Mouse (Mus musculus): ENCODE results near the gene Dab1.

Gene Dab1

DNA sequence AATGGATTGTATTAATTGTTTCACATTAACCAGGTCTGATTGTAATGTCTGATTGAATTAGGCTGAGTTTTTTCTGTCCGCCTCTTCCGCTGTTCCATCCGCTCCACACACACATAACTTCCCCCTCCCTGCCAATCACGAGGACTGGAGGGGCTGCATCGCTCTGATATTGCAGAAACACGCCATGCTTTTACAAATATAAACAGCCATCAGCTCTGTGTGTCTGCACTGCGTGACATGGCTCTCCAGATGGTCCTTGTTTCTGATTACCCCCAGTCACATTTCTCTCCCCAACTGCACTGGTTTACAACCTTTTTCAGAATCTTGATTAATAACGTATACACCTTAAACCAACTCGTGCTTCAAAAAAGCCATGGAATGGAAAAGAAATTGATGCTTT is 831.5 kb downstream of the Dab1 start:
- no peak for DNase-seq (ENCODE audit: low spot score)

DNA sequence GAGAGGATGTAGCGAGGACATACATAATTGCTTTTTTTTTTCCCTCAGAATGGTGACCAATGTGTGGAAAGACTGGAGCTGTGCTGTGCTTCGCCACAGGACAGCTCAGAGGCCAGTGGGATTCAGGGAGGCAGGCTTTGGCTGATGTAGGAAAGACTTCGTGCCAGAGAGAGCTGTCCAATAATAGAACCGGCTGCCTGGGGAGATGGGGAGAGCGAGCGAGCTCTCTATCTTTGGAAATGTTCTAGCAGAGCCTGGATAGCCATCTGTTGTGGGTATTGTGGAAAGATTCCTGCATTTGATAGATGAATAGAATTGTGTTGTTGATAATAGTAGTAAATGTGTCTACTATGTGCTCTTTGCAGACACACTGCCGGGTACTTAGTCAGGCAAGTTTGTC is 833.4 kb downstream of the Dab1 start:
- no peak for DNase-seq (ENCODE audit: low spot score)

DNA sequence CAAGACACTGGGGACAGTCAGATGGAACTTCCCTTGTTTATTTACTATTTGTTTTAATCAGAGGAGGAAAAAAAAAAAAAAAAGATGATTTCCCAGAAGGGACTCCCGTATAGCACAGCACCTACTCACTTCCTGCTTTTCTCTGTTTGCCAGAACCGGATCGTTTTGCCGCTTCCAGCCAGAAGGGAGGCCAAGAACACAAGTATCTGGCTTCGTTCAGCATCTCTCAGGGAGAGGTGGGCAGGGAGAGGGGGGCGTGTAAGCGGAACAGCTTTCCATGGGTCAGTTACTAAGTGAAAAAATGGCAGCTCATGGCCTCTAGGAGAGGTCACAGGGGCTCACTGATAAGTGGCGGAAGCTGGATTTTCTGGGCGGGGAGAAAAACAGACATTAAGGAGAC is 836.0 kb downstream of the Dab1 start:
- DNase-seq (ENCODE audit: low spot score): no peak

DNA sequence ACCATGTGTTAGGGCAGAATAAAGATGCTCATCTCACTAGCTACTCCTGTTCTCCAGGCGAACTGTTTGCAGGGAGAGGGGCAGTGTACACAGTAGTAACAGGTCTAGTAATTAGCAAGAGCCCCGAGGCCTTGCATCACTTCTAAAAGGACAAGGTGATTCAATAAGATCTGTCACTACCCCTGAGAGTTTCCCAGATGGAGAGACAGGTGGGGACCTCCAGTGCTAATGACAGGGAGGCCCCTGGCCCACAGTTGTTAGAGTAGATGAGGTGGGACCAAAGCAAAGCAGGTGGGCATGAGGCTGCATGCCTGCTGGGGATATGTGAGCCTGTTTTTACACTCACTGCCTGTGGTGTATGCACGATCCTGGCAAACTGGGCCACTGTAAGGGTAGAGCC is 836.6 kb downstream of the Dab1 start:
- no peak for DNase-seq (ENCODE audit: low spot score)

DNA sequence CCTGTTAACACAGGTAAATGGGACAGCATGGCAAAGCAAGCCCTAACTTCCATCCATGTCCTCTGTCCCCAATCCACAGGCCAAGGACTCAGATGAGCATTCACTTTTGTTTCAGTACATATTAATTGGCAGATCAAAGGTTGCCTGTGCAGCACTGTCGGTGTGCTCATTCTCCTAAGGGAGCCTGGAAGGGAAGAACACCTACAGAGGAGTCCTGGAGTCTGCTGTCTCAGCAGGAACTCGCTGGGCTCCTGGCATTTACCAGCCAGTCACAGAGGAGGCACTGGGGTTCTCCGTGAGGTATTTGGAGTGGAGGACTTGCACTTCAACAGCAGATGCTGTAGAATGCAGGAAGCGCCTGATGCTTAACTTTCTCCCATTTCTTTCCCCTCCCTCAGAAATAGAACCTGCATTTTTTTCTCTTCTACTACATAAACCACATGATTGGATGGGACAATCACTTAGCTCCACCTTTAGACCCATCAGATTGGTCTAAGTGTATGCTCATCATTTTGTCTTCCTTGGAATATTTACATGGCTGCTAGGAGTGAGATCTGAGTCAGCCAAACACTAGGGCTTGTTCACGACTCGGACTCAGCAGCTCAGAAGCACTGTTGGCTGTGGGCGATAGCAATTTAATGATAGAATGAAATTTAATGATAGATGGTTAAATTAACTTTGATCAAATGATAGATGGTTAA is 837.2 kb downstream of the Dab1 start:
- no peak for DNase-seq (ENCODE audit: low spot score)

DNA sequence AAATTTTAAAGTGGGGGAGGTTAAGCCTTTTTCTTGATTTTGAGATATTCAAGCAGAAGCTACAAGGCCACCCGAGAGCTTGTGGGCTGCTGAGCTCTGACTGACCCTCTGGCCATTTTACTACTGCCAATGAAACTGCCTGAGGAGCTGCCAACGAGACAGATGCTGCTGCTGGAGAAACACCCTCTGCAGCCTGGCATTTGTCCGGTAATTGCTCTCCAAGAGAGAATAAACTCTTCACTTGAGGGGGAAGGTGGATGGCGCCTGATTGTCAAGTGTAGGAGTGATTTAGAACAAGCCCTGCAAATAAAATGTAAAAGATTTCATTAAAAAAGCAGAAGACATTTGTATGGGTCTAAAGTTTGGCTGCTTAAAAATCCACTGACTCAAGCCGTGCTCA is 839.6 kb downstream of the Dab1 start:
- DNase-seq (ENCODE audit: low spot score): no peak

DNA sequence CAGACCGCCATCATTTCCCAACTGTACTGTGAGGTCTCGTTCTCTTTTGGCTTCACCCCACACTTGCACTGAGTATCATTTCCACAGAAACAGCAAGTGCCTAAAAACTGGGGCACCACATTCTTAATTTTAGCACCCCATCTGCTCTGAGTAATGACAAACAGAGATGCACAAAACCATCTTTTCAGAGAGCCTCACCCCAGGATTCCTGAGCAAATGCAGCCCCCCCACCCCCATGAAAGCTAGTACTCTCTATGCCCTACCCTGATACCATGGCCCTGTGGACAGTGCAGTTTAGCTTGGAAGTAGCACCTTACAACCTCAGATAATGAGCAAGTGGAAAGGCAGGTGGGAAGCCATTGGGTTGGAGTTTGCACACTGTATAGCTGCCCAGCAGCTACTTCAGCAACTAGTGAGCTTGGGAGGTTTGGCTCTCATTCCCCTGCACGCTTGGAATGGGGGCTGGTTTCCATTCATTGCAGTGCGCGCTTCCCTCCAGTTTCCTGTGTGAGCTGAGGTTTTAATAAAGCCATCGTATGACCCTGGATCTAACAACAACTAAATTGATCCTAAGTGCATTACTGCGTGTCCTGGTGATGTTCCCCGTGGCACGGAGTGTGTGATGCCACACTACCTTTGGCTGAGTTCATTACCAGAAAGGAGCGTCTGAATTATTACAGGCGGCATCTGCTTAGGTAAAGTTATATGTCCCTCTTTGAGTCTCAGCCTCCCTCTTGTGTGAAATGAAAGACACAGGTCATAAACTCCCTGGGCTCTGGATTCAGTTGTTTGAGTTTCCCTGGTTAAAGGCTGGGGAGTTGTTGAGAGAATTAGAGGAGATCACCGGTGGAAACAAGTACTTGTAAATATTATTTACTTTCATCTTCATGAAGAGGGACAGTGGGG is 842.2 kb downstream of the Dab1 start:
- DNase-seq (ENCODE audit: low spot score): no peak

DNA sequence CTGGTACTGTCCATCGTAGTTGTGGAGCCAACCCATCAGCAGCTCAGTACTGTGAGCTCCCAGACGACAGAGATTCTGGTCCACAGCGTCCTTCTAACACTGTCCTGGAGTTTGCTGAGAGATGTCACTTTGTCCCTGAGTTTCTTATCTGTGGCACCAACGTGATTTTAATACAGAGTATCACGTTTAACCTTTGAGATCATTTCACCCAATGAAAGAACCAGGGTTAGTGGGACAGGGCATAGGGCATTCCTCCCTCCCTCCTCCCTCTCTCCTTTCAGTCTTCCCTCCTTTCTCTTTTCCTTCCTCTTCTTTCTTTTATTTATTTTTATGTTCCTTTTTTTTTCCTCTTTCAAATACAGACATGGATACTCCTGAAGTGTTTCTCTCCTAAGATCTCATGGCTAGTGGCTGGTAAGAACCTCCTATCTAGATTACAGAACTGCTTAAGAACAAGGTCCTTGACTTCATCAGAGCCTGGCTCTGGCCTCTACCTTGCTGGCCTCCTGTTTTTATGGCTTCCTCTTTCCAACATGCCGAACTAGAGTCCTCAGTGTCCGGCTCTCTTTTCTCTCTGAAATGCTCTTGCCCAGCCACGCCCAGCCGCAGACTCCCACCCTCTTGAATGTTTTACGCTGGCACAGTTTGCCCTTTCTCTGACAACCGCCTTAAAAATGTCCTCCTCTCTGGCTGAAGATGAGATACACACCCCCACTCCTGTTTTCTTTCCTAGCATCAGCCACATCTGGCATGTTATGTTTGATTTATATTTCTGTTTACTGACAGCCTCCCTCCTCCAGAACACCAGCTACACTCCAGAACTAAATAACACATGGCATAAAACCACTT is 844.0 kb downstream of the Dab1 start:
- DNase-seq (ENCODE audit: low spot score): no peak

DNA sequence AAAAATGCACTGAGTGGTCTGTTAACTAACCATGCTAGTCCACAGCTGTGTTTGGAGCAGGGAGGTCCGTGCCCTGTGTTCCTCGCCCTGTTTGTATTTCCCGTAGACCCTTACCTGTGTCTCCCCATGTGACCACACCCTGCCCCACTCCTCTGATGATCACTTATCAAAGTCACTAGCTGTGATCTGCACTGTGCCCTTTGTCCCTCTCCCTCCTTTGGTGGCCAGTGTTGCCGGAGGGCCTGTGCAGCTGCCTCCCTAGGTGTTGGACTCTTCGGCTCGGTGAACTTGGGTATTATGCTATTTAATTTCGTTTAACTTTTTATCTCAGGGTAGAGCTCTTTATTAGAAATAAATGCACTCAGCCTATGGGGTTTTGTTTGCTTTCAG is 844.6 kb downstream of the Dab1 start:
- no peak for DNase-seq (ENCODE audit: low spot score)

DNA sequence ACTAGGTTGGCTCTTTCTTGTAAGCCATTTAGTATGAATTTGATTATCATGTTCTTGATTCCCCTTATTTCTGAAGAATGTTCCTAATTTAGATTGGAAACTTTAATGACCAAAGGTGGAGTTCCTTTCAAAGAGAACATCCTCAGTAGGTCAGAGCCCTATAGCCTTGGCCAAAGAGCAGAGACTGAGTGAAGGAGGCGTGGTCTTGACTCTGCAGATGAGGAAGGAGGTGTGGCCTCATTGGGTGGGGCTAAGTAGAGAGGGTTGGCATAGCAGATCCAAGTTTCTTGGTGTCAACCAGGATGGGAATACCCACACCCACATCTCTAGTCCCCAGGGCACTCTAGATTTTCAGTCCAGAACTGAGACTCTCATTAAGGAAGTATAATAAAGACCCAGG is 846.4 kb downstream of the Dab1 start:
- DNase-seq (ENCODE audit: low spot score): no peak

DNA sequence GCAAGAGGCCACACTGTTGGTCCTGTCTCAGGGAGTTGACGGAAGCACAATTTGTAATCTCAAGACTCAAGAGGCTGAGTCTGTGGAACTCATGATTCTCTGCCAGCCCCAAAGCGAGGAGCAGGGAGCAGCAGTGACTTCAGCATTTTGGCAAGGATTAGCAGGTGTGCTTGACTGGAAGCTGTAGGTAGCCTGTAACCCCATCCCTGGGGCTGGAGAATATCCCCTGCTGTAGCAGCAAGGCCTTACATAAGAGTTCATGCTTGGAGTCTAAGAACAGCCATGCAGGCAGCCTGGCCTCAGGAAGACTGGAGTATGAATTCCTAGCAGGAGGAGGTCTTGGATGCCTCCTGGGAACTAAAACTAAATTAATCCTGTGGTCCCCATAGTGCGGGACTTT is 849.5 kb downstream of the Dab1 start:
- no peak for DNase-seq (ENCODE audit: low spot score)

DNA sequence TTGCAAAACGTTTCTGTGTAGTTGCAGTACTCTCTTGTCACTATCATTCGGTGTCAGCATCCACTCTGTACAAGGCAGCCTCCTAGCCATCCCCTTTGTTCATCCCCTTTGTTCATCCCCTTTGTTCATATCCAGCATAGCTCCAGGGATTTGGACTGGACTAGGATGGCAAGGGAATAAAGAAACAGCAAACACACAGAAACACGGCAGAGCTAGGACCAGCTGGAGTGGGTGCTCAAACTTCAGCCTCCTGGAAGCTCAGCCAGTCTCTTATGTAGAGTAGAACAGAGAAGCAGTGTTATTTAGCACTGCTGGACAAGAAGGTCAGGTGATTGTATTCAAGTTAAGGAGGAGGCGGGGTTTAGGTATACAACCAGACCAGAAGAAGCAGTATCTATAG is 853.8 kb downstream of the Dab1 start:
- no peak for DNase-seq (ENCODE audit: low spot score)

DNA sequence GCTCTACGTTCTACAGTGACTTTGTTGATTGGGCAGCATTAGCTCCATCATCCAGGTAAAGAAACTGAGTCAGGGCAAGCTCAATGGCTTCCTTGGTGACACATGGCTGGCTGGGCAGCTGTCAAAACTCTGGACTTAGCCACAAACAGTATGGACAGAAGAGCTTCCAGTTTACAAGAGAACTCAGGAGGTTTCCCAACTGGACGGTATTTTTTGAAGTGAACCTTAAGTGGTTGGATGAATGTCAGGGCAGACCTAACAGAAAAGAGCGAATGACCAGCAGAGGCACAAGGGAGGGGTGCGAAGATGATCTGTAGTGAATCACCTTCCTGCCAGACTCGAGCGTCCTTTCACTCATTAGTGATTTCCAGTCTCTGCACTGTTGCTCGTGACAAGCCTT is 857.7 kb downstream of the Dab1 start:
- DNase-seq (ENCODE audit: low spot score): no peak

DNA sequence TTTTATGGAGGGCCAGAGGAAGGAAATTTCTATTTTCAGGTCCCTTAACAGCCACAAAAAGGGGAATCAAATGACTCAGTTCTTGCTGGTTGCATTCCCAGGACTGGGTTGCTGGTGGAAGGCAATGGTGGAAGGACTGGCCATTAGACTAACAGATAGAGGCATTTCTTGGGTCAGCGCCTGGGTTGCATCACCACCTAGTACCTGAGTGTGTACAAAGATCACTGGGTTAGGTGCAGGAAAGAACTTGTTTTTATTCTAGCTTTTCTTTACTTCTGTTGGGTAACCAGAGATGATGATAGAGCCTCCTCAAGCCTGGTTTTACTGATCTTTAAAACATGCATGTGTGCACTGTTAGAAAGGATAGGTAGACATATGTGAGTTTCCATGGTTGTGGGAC is 864.8 kb downstream of the Dab1 start:
- DNase-seq (ENCODE audit: low spot score): no peak

DNA sequence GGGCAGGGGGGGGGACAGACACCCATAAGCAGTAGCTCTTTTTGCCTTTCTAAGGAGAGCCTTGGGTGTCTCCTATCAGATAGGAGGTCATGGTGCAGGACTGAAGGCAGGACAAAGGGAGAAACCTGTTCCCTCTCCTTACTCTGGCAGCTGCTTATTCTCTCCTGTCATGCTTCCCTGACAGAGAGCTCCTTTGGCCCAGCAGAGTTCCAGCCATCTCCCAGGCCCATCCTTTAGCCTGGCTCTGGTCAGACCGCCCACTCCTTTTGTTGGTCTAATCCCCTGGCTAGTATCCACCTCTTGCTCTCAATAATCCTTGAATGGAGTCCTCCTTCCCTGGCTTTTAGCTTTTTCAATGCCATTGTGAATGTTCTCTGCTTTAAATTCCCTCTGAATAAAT is 878.1 kb downstream of the Dab1 start:
- DNase-seq (ENCODE audit: low spot score): no peak

DNA sequence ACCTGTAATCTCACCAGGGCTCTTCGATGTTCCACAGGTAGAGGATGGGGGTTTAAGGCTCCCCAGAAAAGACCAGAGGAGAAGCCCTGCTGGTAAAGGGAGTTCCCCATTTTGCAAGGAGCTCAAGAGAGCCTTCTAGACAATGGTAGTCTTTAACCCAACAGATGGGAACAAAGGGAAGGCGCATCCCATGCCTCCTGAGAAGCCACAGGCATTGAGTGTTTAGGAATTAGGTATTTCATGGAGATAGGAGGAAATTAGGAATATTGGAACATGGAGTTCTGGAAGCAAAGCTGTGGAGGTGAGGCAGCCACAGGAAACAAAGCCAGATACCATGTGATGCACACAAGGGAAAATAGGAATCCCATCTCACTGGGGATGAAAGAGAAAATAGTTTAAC is 881.0 kb downstream of the Dab1 start:
- no peak for DNase-seq (ENCODE audit: low spot score)

DNA sequence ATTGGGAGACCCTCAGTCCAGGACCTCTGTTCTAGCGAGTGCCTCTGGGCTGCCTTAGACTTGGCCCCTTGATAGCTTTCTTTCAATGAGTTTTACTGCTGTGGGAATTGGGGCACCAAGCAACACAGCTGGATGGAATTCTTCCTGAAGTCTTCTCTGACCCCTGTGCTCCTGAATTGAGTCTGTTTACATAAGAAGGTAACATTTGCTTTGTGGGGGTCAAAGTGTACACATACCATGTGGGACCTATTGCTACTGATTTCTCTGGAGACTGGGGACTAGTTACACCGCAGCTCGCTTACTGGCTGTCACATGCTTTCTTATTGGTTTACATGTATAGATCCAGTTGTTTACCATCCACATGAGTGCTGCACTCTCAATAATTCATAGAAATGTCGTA is 881.5 kb downstream of the Dab1 start:
- DNase-seq (ENCODE audit: low spot score): no peak

DNA sequence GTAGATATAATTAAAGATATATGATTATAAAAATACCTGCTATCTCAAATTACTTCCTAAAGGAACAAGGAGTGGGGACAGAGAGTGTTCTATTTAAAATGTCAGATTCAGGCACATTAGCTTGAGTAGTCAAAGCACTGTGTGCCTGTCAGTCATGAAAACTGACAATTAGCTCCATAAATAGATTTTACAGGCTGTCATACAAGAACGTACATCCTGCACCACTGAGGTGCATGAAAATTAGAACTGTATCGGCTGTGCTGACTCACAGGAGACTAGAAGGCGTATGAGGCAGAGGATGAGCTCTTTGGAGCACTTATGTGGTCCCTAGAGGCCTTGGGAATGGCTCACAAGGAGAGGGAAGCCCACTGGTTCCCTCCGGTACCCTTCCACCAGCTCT is 882.1 kb downstream of the Dab1 start:
- no peak for DNase-seq (ENCODE audit: low spot score)

DNA sequence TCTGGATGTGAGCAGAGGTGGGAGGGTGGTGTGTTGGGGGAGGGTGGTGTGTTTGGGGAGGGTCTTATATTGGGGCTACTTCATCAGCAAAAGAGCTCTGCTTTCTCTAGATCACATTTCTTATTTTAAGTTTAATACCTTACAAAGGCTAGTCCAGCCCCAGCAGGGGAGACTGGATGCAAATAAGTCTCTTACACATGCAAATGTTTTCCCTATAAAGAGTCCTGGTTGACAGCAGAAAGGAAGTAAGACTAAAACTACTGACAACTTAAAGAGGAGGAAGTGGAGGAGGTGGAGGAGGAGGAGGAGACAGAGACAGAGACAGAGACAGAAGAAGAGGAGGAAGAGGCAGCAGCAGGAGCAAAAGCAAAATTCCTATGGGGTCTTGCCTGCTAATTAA is 885.8 kb downstream of the Dab1 start:
- DNase-seq (ENCODE audit: low spot score): no peak

DNA sequence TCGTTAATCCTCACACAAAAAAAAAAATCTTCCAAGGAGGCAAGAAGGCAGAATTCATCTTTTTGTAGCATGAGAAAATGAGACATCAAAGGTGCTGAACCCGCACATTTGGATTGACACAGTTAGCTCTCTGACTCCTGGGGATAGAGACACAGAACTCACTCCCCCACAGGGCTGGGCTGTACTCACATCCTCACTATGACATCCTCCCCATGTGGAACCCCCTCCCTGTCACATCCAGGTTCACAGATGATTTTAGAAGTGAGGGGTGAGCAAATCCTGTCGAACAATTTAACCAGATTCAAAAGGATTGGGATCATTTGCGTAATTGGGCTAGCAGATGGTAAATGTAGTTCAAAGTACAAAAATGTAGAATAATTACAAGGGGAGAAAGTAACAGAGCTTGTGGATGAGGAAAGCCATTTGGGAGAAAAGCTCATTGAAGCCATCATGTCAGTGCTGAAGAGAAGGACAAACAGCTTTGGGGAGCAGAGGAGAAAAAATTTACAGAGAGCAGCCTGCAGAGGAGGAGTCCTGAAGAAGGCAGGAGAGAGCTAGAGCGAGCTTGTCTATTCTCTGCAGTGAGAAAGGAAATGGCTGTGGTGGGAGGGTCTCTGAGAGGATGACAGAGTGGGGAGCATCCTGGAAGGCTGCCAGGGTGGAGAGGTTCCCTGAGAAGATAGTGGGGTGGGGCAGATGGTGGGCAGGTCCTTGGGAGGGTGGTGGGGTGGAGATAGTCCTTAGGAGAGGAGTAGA is 890.2 kb downstream of the Dab1 start:
- DNase-seq (ENCODE audit: low spot score): no peak

DNA sequence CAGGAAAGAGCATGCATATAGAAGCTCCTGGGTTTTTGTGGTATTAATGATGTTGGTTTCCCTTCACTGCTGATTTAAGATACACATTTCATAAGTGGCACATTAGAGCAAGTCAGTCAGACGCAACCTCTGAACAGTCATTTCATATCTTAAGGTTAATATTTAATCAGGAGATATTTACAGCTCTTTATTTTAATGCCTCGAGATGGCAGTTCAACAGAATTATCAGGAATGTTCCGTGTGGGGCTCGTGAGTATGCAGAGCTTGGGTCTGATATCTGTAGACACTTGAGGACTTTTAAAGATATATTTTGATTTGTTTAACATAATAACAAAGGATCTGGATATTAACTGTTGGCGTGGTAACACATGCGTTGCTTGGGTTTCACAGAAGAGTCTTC is 892.7 kb downstream of the Dab1 start:
- DNase-seq (ENCODE audit: low spot score): no peak

DNA sequence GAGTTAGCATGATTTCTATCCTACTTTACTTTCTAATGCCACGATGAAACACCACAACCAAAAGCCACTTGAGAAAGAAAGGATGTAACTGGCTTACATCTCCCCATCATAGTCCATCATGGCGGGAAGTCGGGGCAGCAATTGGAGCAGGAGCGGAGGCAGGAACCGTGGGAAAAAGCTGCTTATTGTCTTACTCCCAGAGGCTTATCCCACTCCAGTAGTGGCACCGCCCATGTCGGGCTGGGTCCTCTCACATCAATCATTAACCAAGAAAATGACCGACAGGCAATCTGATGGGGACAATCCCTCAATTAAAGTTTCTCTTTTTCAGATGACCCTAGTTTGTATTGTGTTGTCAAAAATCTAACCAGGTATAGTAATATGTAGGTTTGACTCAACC is 893.4 kb downstream of the Dab1 start:
- DNase-seq (ENCODE audit: low spot score): no peak
